Mouse (Mus musculus) MEL-GATA-1-ER (cell line): ENCODE data around the gene Mgea5.

Source experiments
- DNase-seq: peaks from one replicate; pipeline ENCODE4 v3.0.0-alpha.2; 2012; ENCODE audit warnings: low read depth; ENCODE audit errors: extremely low read depth

The Mgea5 gene

DNA sequence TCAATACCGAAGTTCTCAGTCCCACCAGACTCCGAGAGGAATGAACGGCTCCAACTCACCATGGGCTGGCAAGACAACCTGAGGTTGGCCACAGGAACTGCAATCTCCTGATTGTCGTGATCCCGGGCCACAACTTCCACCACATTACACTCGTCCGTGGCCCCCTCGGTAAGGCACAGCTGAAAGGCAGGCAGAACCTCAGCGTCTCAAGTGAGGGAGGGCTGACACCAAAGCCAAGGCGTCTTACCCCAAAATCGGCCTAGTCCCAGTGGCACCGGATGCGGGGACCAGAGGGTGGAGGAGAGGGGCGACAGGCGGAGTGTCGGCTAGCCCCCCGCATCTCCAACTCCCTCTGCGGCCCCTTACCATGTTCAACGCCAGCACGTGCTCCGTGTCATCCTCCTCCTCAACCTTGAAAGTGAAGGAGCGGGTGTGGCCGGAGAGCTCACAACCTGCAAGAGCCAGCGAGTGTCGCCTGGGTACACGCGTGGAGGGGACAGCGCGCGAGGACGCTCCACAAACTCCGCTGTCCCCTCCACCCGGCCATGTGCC is 34.9 kb downstream of the Mgea5 start:
- DNase-seq = peak; percentile 31

DNA sequence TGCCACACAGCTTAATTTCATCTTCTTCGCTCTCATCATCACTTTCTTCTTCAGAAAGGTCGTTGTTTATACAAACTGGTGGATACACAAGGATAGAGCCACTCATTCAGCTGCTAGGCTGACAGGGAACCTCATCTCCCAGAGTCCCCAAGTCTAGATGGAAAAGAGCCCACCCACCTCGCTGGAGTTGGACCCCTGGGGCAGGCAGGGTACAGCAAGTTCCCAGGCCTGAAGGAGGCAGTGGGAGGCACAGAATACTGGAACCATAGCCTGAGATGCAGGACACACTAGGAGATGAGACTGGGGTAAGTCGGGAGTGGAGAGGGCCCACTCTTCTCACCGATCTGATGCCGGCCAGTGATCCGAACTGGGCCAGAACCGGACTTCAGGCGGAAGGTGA is 35.4 kb downstream of the Mgea5 start:
- DNase-seq = no peak

DNA sequence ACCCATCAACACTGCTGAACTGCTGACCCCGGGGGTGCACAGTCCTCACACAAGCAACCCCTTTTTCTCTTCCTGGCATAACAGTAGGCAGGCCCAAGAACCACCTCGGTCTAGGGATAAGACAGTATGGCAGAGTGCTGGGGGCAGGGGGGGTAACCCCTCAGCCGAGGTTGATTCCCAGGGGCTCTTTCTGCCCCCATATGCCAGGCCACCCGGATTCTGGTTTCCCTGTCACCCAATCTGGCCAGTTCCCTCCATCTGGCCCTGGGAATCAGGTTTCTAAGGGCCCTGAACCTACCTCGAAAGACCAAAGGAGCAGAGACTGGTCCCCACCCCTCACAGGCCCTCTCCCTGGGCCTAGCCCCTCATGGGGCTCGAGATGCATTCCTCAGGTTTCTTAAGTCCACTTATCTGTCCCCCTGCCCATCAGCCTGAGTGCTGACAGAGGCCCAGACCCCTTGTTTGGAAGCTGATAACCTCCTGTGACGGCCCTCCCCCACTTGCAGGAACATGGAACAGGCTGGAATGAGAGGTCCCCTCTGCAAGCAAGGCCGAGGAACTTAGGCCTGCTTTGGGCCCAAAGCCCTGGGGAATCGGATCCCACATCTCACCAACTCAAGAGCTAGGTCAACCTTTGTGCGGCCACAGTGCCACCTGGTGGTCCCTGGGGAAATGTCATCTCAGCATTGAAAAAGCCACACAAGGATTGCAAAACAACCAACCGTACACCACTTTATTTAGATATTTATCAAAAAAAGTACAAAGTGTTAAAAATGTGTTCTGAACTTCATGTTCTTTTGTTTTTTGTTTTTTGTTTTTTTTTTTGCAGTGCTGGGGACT is 36.4 kb downstream of the Mgea5 start:
- peak; percentile 84 for DNase-seq

DNA sequence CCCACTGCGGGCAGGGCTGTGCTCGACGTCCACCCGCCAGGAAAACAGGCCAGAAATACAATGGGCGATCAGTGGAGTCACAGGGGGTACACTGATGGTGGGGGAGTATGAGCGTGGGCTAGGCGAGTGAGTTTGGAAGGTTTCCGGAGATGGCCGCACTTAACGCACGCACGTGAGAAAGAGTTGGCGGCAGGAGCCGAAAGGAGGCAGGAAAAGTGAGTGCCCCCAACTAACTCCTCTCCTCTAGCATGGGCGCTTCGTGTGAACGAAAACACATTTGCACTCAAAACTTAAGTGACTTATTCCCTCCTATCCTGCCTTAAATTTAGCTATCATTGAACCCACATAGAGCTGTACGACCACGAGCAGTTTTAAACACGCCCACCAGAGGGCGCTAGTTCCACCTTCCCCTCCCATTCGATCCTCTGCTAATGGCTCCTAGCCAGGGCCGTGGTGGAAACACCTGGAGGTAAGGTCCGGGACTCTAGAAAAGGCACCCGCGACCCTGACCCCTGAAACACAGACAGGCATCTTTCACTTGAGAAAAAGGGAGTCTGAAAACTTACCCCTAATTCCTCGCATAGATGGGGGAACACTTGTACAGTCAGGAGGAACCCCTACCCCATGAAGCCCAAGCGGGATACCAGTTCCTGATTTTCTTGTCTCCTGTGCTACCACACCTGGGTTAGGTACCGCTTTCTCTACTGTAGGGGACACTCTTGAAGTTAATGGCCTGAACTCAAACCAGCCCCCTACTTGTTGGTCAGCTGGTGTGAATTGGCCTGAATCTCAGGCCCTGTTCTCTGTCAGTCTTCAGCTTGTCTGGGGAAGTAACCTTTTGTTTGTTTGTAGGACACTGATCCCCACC is 37.2 kb downstream of the Mgea5 start:
- peak; percentile 56 for DNase-seq

DNA sequence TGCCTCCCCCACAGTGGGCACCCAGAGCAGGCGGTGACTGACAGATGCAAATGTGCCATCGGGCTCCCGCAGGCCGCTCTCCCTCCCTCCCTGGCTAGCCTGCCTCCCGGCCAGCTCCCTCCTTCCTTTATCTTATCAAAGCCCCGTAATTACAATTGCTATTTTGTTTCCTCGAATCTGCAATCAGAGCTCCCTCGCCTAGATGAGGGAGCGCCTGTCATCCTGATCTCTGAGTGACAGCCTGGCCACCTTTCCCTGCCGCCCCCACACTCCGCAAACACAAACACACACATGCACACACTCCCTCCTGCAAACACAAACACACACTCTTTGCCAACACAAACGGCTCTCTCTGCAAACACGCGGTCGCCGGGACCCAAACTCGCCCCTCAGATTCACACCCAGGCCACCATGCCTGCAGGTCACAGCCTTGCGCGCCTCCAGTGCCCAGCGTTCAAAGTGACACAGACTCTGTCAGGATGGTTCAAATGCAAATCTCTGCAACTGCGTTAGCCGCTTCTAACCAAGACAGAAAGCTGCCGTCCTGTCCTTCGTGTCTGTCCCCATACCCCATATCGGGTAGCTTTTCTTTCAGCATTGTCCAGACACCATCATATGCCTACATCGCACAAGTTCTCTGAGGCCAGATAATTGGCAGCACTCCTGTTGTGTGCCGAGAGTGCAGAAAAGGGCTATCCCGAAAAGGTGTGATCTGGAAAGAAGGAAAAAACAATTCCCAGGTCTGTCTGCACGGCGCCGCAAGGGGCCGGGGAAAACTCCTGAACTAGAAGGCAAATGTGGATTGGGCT is 38.1 kb downstream of the Mgea5 start:
- DNase-seq = no peak

DNA sequence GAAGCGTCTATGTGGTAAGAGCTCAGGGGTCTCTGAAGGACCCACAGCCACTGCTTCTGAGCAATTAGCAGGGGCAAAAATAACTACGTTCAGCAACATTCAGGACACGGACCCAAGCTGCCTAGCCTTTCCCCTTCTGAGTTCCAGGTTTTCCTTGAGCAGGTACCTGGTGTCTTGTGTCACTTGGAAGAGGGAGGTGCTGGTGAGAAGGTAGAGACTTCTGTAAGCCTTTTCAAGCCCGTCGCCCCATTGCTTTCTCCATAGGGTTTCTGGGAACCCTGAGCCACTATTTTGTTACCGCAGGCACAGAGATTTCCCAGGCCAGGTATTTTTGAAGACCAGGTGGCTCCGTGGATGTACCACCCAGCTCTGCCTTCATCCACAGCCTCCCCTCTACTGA is 40.0 kb downstream of the Mgea5 start:
- DNase-seq = no peak

DNA sequence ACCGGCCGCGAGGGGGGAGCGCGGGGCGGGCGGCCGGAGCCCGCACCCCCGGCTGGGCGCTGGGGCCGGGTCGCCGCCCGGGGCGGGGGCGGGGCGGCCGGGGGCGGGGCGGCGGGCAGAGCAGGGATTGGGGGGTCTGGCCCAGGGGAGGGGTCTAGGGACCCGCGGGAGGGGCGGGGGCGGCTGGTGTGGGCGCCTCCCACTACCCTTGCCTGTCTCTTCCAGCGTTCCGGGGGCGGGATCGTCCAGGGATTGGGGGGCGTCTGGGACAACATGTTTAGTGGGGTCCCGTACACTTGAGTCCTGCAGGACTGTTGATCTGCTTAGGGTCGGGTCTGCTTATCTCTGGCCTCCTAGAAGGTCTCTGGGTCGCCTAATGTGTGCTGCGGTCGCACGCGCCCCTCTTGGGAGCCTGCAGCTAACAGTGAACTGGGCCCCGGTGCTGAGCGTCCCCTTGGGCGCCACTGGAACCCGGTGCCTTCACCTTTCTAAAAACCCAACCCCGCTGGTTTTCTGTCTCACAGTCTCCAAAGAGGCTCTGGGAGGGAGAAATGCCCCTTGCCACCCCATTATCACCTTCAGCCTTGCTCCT is 40.6 kb downstream of the Mgea5 start:
- DNase-seq = no peak

DNA sequence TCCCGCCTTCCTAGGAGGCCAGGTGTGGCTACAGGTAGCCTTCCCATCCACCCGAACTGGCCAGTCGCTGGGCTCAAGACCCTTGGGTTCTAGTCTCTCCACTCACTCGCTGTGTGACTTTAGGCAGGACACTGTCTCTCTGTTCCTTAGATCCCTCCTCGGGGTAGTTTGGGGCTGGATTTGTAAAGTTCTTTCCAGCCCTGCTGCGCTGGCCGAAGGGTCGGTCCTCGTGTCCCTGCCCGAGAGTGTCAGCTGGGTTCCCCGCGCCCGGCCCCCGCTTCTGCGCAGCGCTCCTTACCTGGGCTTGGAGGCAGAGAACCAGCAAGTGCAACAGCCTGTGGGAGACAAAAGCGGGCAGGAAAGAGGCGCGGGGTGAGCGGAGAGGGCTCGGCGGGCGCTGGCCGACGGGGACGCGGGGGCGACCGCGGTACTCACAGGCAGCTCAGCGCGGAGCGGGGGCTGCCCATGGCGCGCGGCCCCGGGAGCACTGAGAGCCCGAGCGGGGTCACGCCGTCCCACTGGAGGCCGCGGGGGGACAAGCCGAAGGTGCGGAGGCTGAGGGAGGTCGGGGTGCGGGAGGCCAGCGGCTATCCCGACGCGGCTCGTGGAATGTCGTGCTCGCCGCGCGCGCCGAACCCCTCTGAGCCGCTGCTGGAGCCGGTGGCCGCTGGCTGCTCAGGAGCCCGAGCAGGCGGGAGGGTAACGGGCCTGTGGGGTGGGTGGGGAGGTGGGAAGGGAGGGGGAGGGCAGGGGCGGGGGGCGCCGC is 41.2 kb downstream of the Mgea5 start, which contains the start of gene Fgf8:
Gene Fgf8 (minus strand): TSS at position 698 of the 766 bp plus-strand sequence.
- no peak for DNase-seq

DNA sequence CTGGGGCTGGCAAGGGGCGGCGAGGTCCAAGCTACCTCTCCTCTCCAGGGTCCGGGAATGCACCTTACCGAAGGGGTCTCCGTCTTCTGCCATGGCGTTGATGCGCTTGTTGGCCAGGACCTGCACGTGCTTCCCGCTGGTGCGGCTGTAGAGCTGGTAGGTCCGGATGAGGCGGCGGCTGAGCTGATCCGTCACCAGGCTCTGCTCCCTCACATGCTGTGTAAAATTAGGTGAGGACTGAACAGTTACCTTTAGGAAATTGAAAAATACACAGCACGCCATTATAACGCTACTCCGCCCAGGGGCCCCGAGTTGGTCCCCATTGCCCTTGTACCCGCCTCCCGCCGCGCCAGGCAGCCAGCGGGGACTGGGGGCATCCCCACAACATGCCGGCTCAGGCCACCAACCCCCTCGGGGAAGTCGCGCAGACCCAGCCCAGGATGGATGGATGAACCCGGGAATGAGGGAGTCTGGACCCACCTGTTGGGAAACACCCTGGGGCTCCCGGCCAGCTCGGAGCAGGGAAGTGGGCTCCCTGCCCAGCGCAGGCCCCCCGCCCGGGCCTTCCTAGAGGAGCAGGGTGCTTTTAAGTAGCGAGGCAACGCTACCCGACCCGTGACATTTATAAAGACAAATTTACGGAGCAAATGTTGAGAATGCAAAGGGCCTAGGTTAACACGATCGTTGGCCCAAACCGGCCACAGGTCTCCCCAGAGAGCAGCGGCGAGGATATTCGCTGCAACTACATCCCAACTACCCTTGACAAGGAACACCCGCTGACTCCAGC is 42.0 kb downstream of the Mgea5 start:
- no peak for DNase-seq

DNA sequence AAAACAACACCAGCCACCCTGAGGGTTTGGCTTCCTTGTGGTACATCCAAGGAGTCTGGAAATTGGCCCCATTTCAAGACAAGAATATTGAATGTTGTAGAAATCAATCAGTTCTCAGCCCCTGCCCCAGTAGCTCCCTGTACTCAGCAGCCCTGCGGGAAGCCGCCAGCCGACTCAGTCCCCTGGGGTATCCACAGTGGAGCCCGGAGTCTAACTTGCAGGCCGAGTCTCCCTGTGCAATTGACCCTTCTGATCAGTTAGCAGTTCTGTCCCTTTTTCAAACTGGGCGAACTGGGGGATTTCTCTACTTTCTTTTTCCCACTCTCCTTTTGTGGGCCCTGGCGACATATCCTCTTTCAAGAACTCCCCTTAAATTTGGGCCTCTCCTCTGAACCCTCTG is 42.8 kb downstream of the Mgea5 start:
- DNase-seq = no peak

DNA sequence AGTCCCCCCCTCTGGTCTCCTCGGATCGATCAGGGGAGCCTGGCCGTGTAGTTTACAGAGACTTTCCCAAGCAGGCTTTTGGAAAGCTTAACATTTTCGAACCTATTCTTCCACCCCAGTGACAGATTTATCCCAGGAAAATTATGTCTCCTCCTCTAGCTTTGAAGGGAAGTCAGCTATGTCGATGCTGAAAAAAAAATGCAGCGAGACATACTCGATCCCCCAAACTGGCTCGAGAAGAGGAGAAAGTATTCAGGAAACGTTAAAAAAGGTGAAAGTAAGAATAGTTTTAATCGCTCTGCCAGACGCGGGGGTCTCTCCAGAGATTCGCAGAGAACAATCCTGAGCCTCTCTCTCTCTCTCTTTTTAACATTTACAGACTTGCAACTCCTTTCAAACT is 43.4 kb downstream of the Mgea5 start:
- DNase-seq = no peak

DNA sequence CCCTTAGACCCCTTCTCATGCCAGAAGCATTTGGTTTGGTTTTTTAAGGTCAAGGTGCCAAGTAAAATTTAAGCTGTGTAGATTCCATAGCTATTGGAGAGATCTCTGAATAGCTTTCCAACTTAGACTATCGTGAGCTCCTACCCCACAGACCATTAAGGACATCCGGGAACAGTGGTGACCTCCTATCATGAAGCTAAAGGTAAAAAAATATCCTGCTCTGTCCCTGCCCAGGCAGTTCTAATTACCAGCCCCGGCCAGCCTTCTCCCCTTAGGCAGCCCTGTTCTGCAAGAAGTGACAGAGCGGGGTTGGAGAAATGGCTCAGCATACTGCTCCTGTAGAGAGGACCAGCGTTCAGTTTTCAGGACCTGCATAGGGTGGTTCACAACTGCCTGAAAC is 45.1 kb downstream of the Mgea5 start:
- DNase-seq = no peak

DNA sequence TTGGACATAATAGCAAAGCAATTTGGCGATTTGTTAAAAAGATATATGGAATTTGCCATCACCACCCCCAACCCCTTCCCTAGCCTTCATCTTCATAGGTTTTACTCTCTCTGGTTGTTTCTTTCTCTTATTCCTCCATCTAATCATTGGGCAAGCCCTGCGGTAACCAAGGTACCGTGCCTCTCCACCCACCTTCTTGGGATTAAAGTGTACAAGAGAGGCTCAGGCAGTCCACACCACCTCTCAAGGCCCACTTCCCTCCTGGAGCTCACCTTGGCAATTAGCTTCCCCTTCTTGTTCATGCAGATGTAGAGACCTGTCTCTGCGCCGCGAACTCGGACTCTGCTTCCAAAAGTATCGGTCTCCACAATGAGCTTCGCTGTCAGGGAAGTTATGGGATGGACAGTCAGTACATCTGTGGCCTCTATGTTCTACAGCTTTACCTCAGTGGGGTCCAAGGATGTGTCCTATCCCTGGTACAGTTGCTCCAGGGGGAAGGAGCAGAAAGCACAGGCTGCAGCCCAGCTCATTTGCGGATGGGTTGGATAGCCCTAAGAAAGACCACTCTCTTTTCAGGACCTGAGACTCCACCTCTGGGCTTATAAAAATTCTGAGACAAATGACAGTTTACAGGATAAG is 45.7 kb downstream of the Mgea5 start:
- DNase-seq = no peak

DNA sequence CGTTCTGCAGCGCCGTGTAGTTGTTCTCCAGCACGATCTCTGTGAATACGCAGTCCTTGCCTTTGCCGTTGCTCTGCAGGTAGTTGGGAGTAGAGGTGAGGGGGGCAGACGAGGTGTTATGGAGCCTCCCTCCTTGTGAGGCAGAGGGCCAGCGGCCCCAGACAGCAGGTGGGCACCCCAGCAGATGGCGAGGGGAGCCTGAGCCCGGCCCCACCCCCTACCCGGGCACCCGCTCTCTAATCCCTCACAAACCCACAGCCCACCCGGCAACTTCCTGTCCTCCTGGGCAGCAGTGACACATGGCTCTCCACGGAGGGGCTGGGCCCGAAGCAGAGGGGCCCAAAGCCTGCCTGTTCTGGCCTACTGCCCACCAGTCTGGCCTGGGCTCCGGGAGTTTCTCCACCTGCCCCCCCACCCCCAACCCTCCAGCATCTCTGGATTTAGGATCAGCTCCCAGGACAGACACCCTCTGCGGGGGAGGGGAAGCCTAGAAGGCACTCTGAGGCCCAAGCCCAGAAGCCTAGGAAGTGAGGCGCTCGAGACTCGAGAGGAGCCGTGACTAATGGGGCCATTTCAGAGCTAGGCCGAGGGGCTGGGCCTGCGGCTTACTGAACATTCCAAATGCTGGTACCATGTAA is 46.3 kb downstream of the Mgea5 start:
- no peak for DNase-seq

DNA sequence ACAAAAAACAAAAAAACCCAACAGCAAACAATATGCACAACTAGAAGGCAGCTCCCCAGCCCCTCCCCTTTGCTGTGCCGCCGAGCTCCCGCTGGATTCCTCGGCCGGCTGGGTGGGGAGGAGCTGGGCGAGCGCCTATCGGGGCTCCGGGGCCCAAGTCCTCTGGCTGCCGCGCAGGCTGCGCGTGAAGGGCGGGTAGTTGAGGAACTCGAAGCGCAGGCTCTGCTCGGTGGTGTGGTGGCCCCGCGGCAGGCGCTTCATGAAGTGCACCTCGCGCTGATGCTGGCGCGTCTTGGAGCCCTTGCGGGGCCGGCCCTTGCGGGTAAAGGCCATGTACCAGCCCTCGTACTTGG is 46.8 kb downstream of the Mgea5 start:
- peak; percentile 29 for DNase-seq

DNA sequence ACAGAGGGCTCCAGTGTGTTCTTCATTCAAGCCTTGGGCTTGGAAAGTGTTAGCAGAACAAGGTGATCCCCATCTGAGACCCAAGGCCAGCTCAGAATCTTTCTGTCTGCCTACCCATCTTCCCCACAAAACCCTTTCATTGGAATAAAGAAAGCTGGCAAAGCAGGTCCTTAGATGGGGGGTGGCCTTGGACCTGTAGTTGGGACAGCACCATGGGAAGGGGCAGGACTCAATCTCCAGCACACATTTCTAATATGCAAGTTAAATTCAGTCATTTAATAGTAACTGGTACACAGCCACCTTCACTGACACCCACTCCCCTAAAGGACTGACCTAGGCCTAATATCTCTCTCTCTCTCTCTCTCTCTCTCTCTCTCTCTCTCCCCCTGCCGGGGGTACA is 47.4 kb downstream of the Mgea5 start:
- no peak for DNase-seq

DNA sequence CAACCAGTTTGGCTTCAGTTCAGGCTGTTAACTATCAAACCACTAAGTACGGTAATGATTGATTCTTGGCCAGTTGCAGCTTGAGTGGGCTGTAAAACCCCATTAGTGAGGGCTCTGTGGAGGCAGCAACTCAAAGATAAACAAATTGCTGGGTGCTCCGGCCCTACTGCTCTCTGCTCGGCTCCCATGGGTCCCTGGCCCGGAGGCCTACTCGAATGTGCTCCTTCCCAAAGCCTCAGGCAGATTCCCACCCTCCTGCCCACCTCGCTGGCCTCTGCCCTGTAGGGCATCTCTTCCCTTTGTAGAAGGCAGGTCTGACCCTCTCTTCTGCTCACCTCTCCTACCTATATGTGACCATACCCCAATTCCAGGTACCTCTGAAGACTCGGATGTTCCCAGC is 48.9 kb downstream of the Mgea5 start:
- DNase-seq = no peak

DNA sequence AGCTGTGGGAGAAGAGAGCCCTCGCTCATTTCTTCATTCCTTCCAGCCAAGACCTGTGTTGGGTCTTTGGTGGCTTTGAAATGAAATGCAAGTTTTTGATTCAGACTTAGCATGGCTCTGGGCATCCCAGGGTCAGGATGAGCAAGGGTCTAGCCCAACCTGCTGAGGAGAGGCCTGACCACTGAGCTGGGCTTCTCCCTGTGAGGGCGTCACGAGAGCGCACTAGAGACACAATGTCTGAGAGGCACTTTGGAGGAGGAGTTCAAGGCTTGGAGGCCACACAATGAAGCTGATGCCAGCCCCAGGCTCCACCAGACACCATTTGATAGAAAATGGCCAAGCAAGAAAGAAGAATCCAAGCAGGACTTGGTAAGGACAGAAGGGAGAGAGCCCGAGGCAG is 49.4 kb downstream of the Mgea5 start:
- no peak for DNase-seq

DNA sequence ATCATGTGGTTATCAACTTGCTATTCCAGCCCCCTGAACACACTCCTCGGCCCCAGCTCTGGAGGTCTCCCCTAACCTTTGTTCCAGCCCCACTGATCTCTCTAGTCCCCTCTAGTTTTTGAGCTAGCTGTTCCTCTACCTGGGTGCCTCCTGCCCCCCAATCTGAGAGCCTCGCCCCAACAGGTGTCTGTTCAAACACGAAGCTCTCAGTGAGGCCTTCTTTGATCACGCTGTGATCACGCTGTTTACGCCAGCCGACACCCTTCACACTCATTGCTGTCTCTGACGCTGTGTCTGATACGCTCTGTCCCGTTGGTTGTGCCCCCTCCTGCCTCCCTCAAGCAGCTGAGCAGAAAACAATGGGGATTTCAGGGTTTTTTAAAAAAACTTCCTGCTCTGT is 50.1 kb downstream of the Mgea5 start:
- DNase-seq = no peak
